ENCODE assay signal across 8 mouse cellular contexts in genomic region chr4:148114758-148115391, GRCm38 (mm10). TPM values are rescaled to one million over a fixed set of nuclear protein-coding genes. Genes with fewer than 3 reads are reported as not detected.
DNase-seq lines count a peak whose midpoint lies in the region; ATAC-seq and TF ChIP-seq lines count a peak whose summit lies in the region.

No protein-coding gene starts in this region.

- peak; percentile 88 for DNase-seq in gastrocnemius, postnatal 10 days
- peak; percentile 75 for DNase-seq in hindlimb bud, embryonic 11.5 days (ENCODE audit: extremely low spot score, low read depth, low spot score)
- peak; percentile 85 to 91 for DNase-seq in left cerebral cortex, adult 18-20 months (ENCODE audit: low spot score in 2 of 2)
- DNase-seq in right cerebral cortex, adult 18-20 months, result peak; percentile 80
- peak; percentile 72 to 78 for DNase-seq in urinary bladder, adult 18-20 months (ENCODE audit: low spot score in 2 of 2)

- H3K4me1 ChIP-seq in cortical plate, adult 2 months (ENCODE audit: control insufficient read depth, insufficient read depth, low read length), result no peaks in the 10 kb centered on the region
- H3K4me1 ChIP-seq in megakaryocyte, embryonic 14.5 days, result peaks cover 75% of the 10 kb centered on the region

- peaks cover 3% of the 10 kb centered on the region for H3K27me3 ChIP-seq in megakaryocyte, embryonic 14.5 days (replicated peaks)

- peak; percentile 99 for TF ChIP-seq CTCF in cortical plate, adult 2 months (IDR thresholded peaks at IDR 0.05; ENCODE audit: extremely low read depth, insufficient read depth, low read length)

- H3K9me3 ChIP-seq in megakaryocyte, embryonic 14.5 days, result peaks cover 10% of the 10 kb centered on the region

- H3K36me3 ChIP-seq in megakaryocyte, embryonic 14.5 days (replicated peaks; ENCODE audit: low read length), result peaks cover 60% of the 10 kb centered on the region

- ATAC-seq in activated CD4-positive, CD25-positive, alpha-beta regulatory T cell, adult 4 months, result peak; percentile 91

- no peak overlapping the region for H3K27ac ChIP-seq in cortical plate, adult 2 months (ENCODE audit: insufficient read depth, low read length)

- H3K4me3 ChIP-seq in cortical plate, adult 2 months (ENCODE audit: insufficient read depth, low read length), result no peak overlapping the region
- peak overlapping the region; percentile 90 for H3K4me3 ChIP-seq in megakaryocyte, embryonic 14.5 days (replicated peaks)

- no peak for TF ChIP-seq POLR2A in cortical plate, adult 2 months (IDR thresholded peaks at IDR 0.05; ENCODE audit: extremely low read depth, insufficient read depth, low read length)

RNA-seq across cellular contexts. Expression of gene Mad2l2, which starts 15.3 kb away (rescaled TPM):
- 10 to 100 TPM; 39.2 to 48.2 TPM for polyA plus RNA-seq in activated CD4-positive, CD25-positive, alpha-beta regulatory T cell, adult 4 months (2017; shearing (Covaris generic))
- 24.2 and 25.2 TPM in 2 replicates for polyA plus RNA-seq in cortical plate, adult 2 months (2012; rRNA removed)
- total RNA-seq in gastrocnemius, postnatal 10 days (2021), result 10 to 100 TPM; 11.9 to 14.3 TPM
- total RNA-seq in left cerebral cortex, adult 18-20 months (2021), result 10 to 100 TPM; 10.7 to 17.5 TPM
- 26.0 and 35.6 TPM in 2 replicates for polyA plus RNA-seq in megakaryocyte, embryonic 14.5 days (2012; ENCODE audit: insufficient read depth, low replicate concordance)

RNA-seq across cellular contexts. Expression of gene Draxin, which starts 15.6 kb away (rescaled TPM):
- polyA plus RNA-seq in activated CD4-positive, CD25-positive, alpha-beta regulatory T cell, adult 4 months (2017; shearing (Covaris generic)), result under 1 TPM in 1 of 2 experiments, not detected in 1; 0.11 TPM
- polyA plus RNA-seq in cortical plate, adult 2 months (2012; rRNA removed), result 0.42 and 0.45 TPM in 2 replicates
- total RNA-seq in gastrocnemius, postnatal 10 days (2021), result under 1 TPM; 0.16 to 0.23 TPM
- total RNA-seq in left cerebral cortex, adult 18-20 months (2021), result under 1 TPM; 0.19 to 0.21 TPM
- polyA plus RNA-seq in megakaryocyte, embryonic 14.5 days (2012; ENCODE audit: insufficient read depth, low replicate concordance), result 4.1 and 4.9 TPM in 2 replicates

RNA-seq across cellular contexts. Expression of gene Agtrap, which starts 27.0 kb away (rescaled TPM):
- 10 to 100 TPM; 16.7 to 17.4 TPM for polyA plus RNA-seq in activated CD4-positive, CD25-positive, alpha-beta regulatory T cell, adult 4 months (2017; shearing (Covaris generic))
- polyA plus RNA-seq in cortical plate, adult 2 months (2012; rRNA removed), result 5.8 and 6.1 TPM in 2 replicates
- total RNA-seq in gastrocnemius, postnatal 10 days (2021), result 10 to 100 TPM; 14.9 to 15.5 TPM
- total RNA-seq in left cerebral cortex, adult 18-20 months (2021), result 10 to 100 TPM in 1 of 2 experiments, 1 to 10 TPM in 1; 6.6 to 10.1 TPM
- polyA plus RNA-seq in megakaryocyte, embryonic 14.5 days (2012; ENCODE audit: insufficient read depth, low replicate concordance), result 16.5 and 50.7 TPM in 2 replicates

RNA-seq across cellular contexts. Expression of gene Fbxo6, which starts 37.1 kb away (rescaled TPM):
- 10 to 100 TPM; 48.2 to 57.2 TPM for polyA plus RNA-seq in activated CD4-positive, CD25-positive, alpha-beta regulatory T cell, adult 4 months (2017; shearing (Covaris generic))
- 38.5 and 41.3 TPM in 2 replicates for polyA plus RNA-seq in cortical plate, adult 2 months (2012; rRNA removed)
- total RNA-seq in gastrocnemius, postnatal 10 days (2021), result 10 to 100 TPM; 21.3 to 22.8 TPM
- total RNA-seq in left cerebral cortex, adult 18-20 months (2021), result 10 to 100 TPM; 32.1 to 35.3 TPM
- polyA plus RNA-seq in megakaryocyte, embryonic 14.5 days (2012; ENCODE audit: insufficient read depth, low replicate concordance), result 110 and 123 TPM in 2 replicates

RNA-seq across cellular contexts. Expression of gene Fbxo44, which starts 45.4 kb away (rescaled TPM):
- polyA plus RNA-seq in activated CD4-positive, CD25-positive, alpha-beta regulatory T cell, adult 4 months (2017; shearing (Covaris generic)), result 1 to 10 TPM in 1 of 2 experiments, under 1 TPM in 1; 0.29 to 6.2 TPM
- polyA plus RNA-seq in cortical plate, adult 2 months (2012; rRNA removed), result 236 and 238 TPM in 2 replicates
- total RNA-seq in gastrocnemius, postnatal 10 days (2021), result 1 to 10 TPM in 1 of 2 experiments, under 1 TPM in 1; 0.75 to 1.6 TPM
- 100 to 1,000 TPM; 137 to 157 TPM for total RNA-seq in left cerebral cortex, adult 18-20 months (2021)
- 3.8 and 7.4 TPM in 2 replicates for polyA plus RNA-seq in megakaryocyte, embryonic 14.5 days (2012; ENCODE audit: insufficient read depth, low replicate concordance)
